Mouse (Mus musculus): ENCODE measurements at regions not wholly inside any gene's neighbourhood (a gene's known extent, or its start where the extent isn't known, plus 50 kb on each side); places are given as distances from the start of the nearest gene placed in this dataset.

DNA sequence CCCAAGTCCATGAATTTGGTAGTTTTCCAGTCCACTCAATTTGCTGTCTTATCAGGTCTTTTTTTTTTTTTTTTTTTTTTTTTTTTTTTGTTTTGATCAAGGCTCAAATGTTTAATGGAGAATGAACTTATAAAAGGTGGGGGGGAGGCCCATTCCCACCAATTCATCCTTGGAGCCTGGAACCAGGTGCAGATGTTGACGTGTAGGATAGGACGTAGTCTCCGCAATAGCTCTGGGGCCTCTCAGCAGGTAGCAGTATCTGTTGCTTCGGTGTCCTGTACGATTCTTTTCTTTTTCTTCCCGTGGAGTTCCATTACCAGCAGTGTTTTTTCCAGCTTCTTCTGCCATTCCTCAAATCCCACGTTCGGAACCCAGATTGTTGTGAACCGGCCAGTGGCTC, 1296.3 kb upstream of the Ppp6c start:
- H3K4me3 ChIP-seq, result no peak overlapping the region
- no peaks in the 10 kb centered on the region for H3K9me3 ChIP-seq
- no peaks in the 10 kb centered on the region for H3K27me3 ChIP-seq
- ATAC-seq (ENCODE audit: low FRiP score, low read depth), result no peak
- no peak overlapping the region for H3K4me2 ChIP-seq
- H3K9ac ChIP-seq, result no peak overlapping the region
- H3K36me3 ChIP-seq, result no peaks in the 10 kb centered on the region
- H3K27ac ChIP-seq (replicated peaks), result no peak overlapping the region
- 93% methylated on average over 9 of the region's 9 CpGs for WGBS
- H3K4me1 ChIP-seq (replicated peaks), result no peaks in the 10 kb centered on the region

DNA sequence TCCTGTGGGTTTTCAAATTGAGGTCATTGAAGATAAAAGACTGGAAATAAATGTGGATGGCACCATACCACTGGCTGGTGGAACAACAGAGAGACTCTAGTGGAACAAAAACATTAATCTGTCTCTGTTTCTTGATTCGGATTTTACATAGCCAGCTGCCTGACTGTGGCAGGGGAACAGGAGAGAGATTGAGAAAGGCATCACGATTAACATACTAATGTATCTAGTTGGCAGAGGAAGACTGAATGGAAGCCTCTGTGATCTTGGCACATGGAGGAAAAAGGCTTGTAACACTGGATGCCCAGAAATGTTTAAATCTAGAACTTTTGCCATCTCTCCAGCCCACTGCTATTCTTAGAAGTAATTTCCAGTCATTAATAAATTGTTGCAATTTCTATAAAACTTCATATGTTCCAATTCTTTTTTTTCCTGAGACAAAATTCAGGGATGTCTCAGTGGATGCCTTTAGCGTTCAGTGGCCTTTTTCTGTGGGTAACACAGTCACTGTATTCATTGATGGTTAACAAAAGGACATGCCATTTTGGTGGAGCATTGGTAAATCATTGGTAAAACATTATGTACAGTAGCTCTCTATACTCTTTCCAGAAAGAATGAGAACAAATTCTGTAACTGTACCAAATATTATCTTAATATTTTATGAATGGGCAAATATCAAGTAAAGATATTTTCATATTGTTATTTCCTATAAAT, 1284.5 kb upstream of the Ppp6c start:
- Histone ChIP-seq H3K36me3 (no peaks in the 10 kb centered on the region), H3K4me2 (no peak overlapping the region), H3K4me1 (replicated peaks) (no peaks in the 10 kb centered on the region), H3K27me3 (no peaks in the 10 kb centered on the region), H3K27ac (replicated peaks) (no peak overlapping the region), H3K4me3 (no peak overlapping the region), H3K9ac (no peak overlapping the region), H3K9me3 (no peaks in the 10 kb centered on the region)
- peak; percentile 71; the same call in 1 of the 2 replicates for ATAC-seq (ENCODE audit: low FRiP score, low read depth)
- 52% methylated on average over 3 of the region's 3 CpGs for WGBS

DNA sequence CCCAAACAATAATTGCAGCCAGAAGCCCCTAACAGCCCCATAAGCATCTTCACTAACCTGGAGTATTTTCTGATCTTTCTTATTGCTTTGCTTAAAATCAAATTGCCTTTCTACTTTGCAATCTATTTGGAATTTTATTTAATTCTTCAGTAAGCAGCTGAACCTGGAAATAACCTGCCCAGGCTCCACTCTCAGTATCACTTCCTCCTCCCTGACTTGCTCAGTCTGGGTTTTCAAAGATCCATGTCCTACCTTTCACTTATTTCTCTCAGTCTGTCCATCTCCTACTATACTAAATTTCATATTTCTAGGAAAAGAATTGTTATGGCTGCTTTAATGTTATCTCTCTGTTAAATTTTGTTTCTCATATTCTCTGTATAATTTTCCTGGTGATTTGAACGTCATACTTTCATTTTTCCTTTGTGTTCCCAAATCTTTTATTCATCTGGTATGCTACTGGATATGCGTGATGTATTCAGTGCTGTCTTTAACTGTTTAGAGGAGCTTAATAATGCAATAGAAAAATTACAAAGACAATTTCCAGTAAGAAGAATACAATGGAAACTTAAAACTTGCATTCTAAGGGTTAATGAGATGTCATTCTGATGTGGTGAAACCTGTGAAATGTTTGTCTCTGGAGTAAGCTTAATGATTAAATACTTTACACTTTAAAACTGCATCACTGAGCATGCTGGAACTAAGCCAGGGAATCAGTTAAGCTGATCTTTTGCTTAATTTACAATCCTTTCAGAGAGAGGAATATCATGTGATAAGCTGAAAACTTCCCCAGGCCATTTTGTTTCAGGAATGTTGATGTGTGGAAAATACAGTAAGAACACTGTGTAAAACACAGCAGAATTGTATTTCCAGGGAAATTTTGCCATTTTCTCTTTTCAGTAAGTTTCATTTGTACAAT, 1252.8 kb upstream of the Ppp6c start:
- WGBS, result 36% methylated on average over 2 of the region's 2 CpGs
- H3K4me3 ChIP-seq, result no peak overlapping the region
- H3K36me3 ChIP-seq, result no peaks in the 10 kb centered on the region
- no peak for ATAC-seq (ENCODE audit: low FRiP score, low read depth)
- no peaks in the 10 kb centered on the region; the same call in 1 of the 2 replicates for H3K4me1 ChIP-seq (replicated peaks)
- no peaks in the 10 kb centered on the region for H3K27me3 ChIP-seq
- no peak overlapping the region for H3K27ac ChIP-seq (replicated peaks)
- no peak overlapping the region for H3K4me2 ChIP-seq
- H3K9me3 ChIP-seq, result no peaks in the 10 kb centered on the region
- no peak overlapping the region for H3K9ac ChIP-seq

GRCm38 (mm10) chr2:40477414-40477813, 1251.2 kb upstream of the Ppp6c start:
- H3K4me3 ChIP-seq, result no peak overlapping the region
- H3K27ac ChIP-seq (replicated peaks), result no peak overlapping the region
- H3K27me3 ChIP-seq, result no peaks in the 10 kb centered on the region
- H3K4me1 ChIP-seq (replicated peaks), result no peaks in the 10 kb centered on the region; the same call in 1 of the 2 replicates
- no peak overlapping the region for H3K9ac ChIP-seq
- H3K36me3 ChIP-seq, result no peaks in the 10 kb centered on the region
- no peaks in the 10 kb centered on the region for H3K9me3 ChIP-seq
- H3K4me2 ChIP-seq, result no peak overlapping the region
- no peak for ATAC-seq (ENCODE audit: low FRiP score, low read depth)

- H3K4me2 ChIP-seq, result no peak overlapping the region
- H3K36me3 ChIP-seq, result no peaks in the 10 kb centered on the region
- no peak overlapping the region for H3K4me3 ChIP-seq
- H3K4me1 ChIP-seq (replicated peaks), result no peaks in the 10 kb centered on the region
- no peaks in the 10 kb centered on the region for H3K27me3 ChIP-seq
- H3K27ac ChIP-seq (replicated peaks), result no peak overlapping the region
- H3K9ac ChIP-seq, result no peak overlapping the region
- ATAC-seq (ENCODE audit: low FRiP score, low read depth), result no peak
- H3K9me3 ChIP-seq, result no peaks in the 10 kb centered on the region
Observed at GRCm38 (mm10) chr2:40456374-40456773, 1230.1 kb upstream of the Ppp6c start.

- no peak overlapping the region for H3K4me2 ChIP-seq
- 92% methylated on average over 3 of the region's 3 CpGs for WGBS
- no peaks in the 10 kb centered on the region for H3K27me3 ChIP-seq
- no peak overlapping the region for H3K4me3 ChIP-seq
- H3K36me3 ChIP-seq, result no peaks in the 10 kb centered on the region
- no peak overlapping the region for H3K9ac ChIP-seq
- H3K4me1 ChIP-seq (replicated peaks), result no peaks in the 10 kb centered on the region
- no peak for ATAC-seq (ENCODE audit: low FRiP score, low read depth)
- no peak overlapping the region for H3K27ac ChIP-seq (replicated peaks)
- no peaks in the 10 kb centered on the region for H3K9me3 ChIP-seq
Observed at GRCm38 (mm10) chr2:40432821-40433490, 1206.7 kb upstream of the Ppp6c start.

DNA sequence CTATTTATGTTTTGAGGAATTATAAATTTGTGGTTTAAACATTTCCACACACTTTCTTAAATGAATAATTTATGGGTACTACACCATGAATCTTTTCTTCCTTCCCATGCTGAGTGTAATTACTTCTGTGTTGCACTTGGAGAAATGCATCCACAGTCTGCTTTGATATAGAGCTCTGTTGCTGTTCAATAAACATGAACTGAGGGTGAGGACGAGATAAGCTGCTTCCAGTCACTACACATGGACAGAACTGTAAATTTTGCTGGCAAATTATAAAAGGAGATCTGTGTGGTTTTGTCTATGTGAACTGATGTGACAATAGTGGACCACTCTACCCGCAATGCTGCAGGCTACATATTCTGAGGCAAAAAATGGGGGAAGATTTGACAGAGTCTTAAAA, 1205.1 kb upstream of the Ppp6c start:
- H3K27ac ChIP-seq (replicated peaks), result no peak overlapping the region
- no peak for ATAC-seq (ENCODE audit: low FRiP score, low read depth)
- H3K4me2 ChIP-seq, result no peak overlapping the region
- WGBS, result 50% methylated on average over 2 of the region's 2 CpGs
- H3K27me3 ChIP-seq, result no peaks in the 10 kb centered on the region
- H3K9me3 ChIP-seq, result no peaks in the 10 kb centered on the region
- no peaks in the 10 kb centered on the region for H3K36me3 ChIP-seq
- no peak overlapping the region for H3K9ac ChIP-seq
- no peaks in the 10 kb centered on the region for H3K4me1 ChIP-seq (replicated peaks)
- H3K4me3 ChIP-seq, result no peak overlapping the region

GRCm38 (mm10) chr2:40402418-40402817, 1176.2 kb upstream of the Ppp6c start:
- no peaks in the 10 kb centered on the region for H3K36me3 ChIP-seq
- H3K4me1 ChIP-seq (replicated peaks), result no peaks in the 10 kb centered on the region
- ATAC-seq (ENCODE audit: low FRiP score, low read depth), result no peak
- 87% methylated on average over 2 of the region's 2 CpGs for WGBS
- H3K4me2 ChIP-seq, result no peak overlapping the region
- H3K4me3 ChIP-seq, result no peak overlapping the region
- no peak overlapping the region for H3K9ac ChIP-seq
- no peaks in the 10 kb centered on the region for H3K9me3 ChIP-seq
- H3K27ac ChIP-seq (replicated peaks), result no peak overlapping the region
- H3K27me3 ChIP-seq, result no peaks in the 10 kb centered on the region
